Mouse (Mus musculus) kidney, postnatal 0 days (tissue): Measurements from ENCODE around the gene Enah. TPM values are rescaled to one million over a fixed set of nuclear protein-coding genes. Genes with fewer than 3 reads are reported as not detected.

Experiments used
- ATAC-seq: fragments of 200-750 bp; cut with Nextera tagmentation; replicated peaks from 2 replicates; pipeline ENCODE4 v1.8.0; 2017; ENCODE audit warnings: low read depth, moderate number of reproducible peaks, moderate TSS enrichment, moderate library complexity; ENCODE audit not compliant: low FRiP score
- DNase-seq: peaks from one replicate; pipeline ENCODE4 v3.0.0-alpha.2; 2016; ENCODE audit warnings: low spot score
- H3K27ac ChIP-seq: fragments of 300-500 bp; sonication (generic); 2 replicates; pipeline ENCODE4 v1.5.1; 2014; ENCODE audit warnings: mild to moderate bottlenecking
- H3K27me3 ChIP-seq: fragments of 300-500 bp; sonication (generic); 2 replicates; pipeline ENCODE4 v1.6.1; 2014; ENCODE audit warnings: low read length, mixed read lengths; ENCODE audit not compliant: insufficient read depth
- H3K36me3 ChIP-seq: fragments of 300-500 bp; sonication (generic); 2 replicates; pipeline ENCODE4 v1.6.1; 2014; ENCODE audit warnings: low read length, mixed read lengths; ENCODE audit not compliant: insufficient read depth
- H3K4me1 ChIP-seq: fragments of 300-500 bp; sonication (generic); replicated peaks from 2 replicates; pipeline ENCODE4 v1.6.1; 2014; ENCODE audit warnings: antibody characterized with exemption, low read length, mixed read lengths; ENCODE audit not compliant: insufficient read depth
- H3K4me2 ChIP-seq: fragments of 300-500 bp; sonication (generic); 2 replicates; pipeline ENCODE4 v1.6.1; 2014; ENCODE audit warnings: mild to moderate bottlenecking, low read length, moderate library complexity, mixed read lengths
- H3K4me3 ChIP-seq: fragments of 300-500 bp; sonication (generic); replicated peaks from 2 replicates; pipeline ENCODE4 v1.5.1; 2014; ENCODE audit warnings: low read depth, low read length
- H3K9ac ChIP-seq: fragments of 300-500 bp; sonication (generic); 2 replicates; pipeline ENCODE4 v1.6.1; 2014; ENCODE audit warnings: low read depth, low read length
- H3K9me3 ChIP-seq: fragments of 300-500 bp; sonication (generic); replicated peaks from 2 replicates; pipeline ENCODE4 v1.6.1; 2016; ENCODE audit warnings: low read length, inconsistent platforms, mixed read lengths
- CTCF ChIP-seq: IDR thresholded peaks from 2 replicates; pipeline ENCODE4 v1.5.1; 2016; ENCODE audit warnings: antibody characterized with exemption, low read depth, mild to moderate bottlenecking, moderate library complexity
- WGBS: fragments of 180-500 bp; shearing (Covaris S2); extraction: QIAGEN DNeasy Blood & Tissue Kit; methylation state at CpG from one replicate; pipeline ENCODE4 v1.1.7; 2014; 5-methylcytosine and 5-hydroxymethylcytosine counted together
- polyA plus RNA-seq: library from polyadenylated mRNA; unstranded; fragments of >200 nt; fragmentation: Nextera tagmentation; extraction: Ambion mirVana; gene quantifications from 2 replicates; pipeline ENCODE4 v1.2.1, GENCODE M21; 2015

Enah gene
- polyA plus RNA-seq, 1 experiment from 2014 or later = 9.6 TPM

- no peak for ATAC-seq
- no peak for DNase-seq
- no peak overlapping the region for H3K4me2 ChIP-seq
- no peaks in the 10 kb centered on the region for H3K36me3 ChIP-seq
- WGBS = 64% methylated on average over 5 of the region's 5 CpGs
- H3K27ac ChIP-seq = no peak overlapping the region
- H3K4me3 ChIP-seq = no peak overlapping the region
- H3K9ac ChIP-seq = no peak overlapping the region
- TF ChIP-seq CTCF = no peak
- H3K9me3 ChIP-seq = no peaks in the 10 kb centered on the region
- H3K4me1 ChIP-seq = 0 out of 2 replicates have a peak, but pooled peaks cover 2% of the 10 kb centered on the region
- no peaks in the 10 kb centered on the region for H3K27me3 ChIP-seq
Measured at GRCm38 (mm10) chr1:182029989-182030649, 10.3 kb upstream of the Enah start.

GRCm38 (mm10) chr1:182028231-182029210, 8.7 kb upstream of the Enah start:
- WGBS = 75% methylated on average over 25 of the region's 25 CpGs
- no peak for DNase-seq
- Histone ChIP-seq H3K27ac (no peak overlapping the region), H3K4me3 (no peak overlapping the region), H3K9me3 (no peaks in the 10 kb centered on the region), H3K27me3 (no peaks in the 10 kb centered on the region), H3K9ac (no peak overlapping the region), H3K4me1 (0 out of 2 replicates have a peak, but pooled peaks cover 2% of the 10 kb centered on the region), H3K36me3 (no peaks in the 10 kb centered on the region), H3K4me2 (no peak overlapping the region)
- ATAC-seq = no peak
- no peak for TF ChIP-seq CTCF

DNA sequence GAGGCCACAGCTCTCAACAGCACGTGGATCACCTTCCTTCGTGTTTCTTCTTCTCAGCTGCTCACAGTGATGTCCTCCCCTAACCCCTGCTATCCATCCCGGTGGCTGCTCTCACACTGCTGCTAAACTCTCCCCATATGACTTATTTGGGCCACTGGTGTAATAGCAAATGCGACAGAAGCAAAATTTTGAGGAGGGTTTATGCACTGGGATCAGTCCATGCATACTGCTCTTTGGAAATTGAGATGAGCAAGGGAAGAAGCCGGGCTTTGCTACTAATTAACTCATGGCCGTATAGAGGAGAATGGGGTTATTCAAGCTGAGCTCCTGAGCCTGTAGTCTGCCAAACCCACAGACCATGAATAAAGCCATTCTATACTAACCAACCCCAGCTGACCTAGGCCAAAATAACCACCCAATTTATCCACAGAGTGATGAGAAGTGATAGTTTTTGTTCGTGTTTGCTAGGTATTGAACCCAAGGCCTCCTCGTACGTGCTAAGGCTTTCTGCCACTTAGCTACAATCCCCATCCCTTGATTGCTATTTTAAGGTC, 7.7 kb upstream of the Enah start:
- 77% methylated on average over 9 of the region's 9 CpGs for WGBS
- Histone ChIP-seq H3K27ac (no peak overlapping the region), H3K9me3 (no peaks in the 10 kb centered on the region), H3K4me3 (no peak overlapping the region), H3K4me2 (no peak overlapping the region), H3K36me3 (no peaks in the 10 kb centered on the region), H3K9ac (no peak overlapping the region), H3K4me1 (0 out of 2 replicates have a peak, but pooled peaks cover 2% of the 10 kb centered on the region), H3K27me3 (no peaks in the 10 kb centered on the region)
- DNase-seq = no peak
- ATAC-seq = no peak
- TF ChIP-seq CTCF = no peak

- WGBS = 81% methylated on average over 5 of the region's 5 CpGs
- H3K4me1 ChIP-seq = 0 out of 2 replicates have a peak, but pooled peaks cover 2% of the 10 kb centered on the region
- H3K9me3 ChIP-seq = no peaks in the 10 kb centered on the region
- H3K36me3 ChIP-seq = no peaks in the 10 kb centered on the region
- no peak for TF ChIP-seq CTCF
- DNase-seq = no peak
- no peaks in the 10 kb centered on the region for H3K27me3 ChIP-seq
- no peak overlapping the region for H3K4me3 ChIP-seq
- no peak overlapping the region for H3K4me2 ChIP-seq
- no peak for ATAC-seq
- H3K27ac ChIP-seq = no peak overlapping the region
- H3K9ac ChIP-seq = no peak overlapping the region
Measured at GRCm38 (mm10) chr1:182026821-182027220, 7.0 kb upstream of the Enah start.

- H3K4me1 ChIP-seq = 0 out of 2 replicates have a peak, but pooled peaks cover 2% of the 10 kb centered on the region
- H3K9ac ChIP-seq = no peak overlapping the region
- no peaks in the 10 kb centered on the region for H3K36me3 ChIP-seq
- no peaks in the 10 kb centered on the region for H3K27me3 ChIP-seq
- DNase-seq = peak; percentile 21
- no peak for ATAC-seq
- no peak overlapping the region for H3K27ac ChIP-seq
- H3K4me3 ChIP-seq = no peak overlapping the region
- no peaks in the 10 kb centered on the region for H3K9me3 ChIP-seq
- TF ChIP-seq CTCF = no peak
- 53% methylated on average over 7 of the region's 7 CpGs for WGBS
- H3K4me2 ChIP-seq = no peak overlapping the region
Measured at GRCm38 (mm10) chr1:182026120-182026519, 6.3 kb upstream of the Enah start.

DNA sequence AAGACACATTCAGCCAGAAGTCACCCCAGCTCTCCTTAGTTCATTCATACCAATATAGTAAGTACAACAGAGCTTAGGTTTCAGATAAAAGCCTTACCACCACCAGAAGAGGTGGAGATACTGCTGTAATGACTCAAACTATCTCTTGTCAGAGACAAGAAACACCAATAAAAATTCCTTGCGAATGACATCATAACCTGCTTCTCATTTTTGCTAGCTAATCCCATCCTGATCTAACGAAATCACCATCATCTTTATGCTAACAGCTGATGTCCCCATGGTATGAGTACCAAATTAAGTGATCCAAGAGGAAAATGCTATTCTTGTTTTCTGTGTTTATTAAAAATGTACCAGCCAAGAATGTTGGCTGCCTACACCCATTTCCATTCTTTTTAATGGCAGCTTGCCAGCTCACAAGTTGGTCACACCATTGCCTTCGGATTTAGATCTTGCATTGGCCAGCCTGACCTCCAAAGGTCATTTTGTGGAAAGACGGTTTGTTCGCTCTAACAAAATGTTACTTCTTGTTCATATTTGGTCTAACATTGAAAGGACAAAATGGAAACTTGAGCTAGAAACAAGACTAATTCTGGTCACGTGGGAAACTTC, 2.0 kb upstream of the Enah start:
- Histone ChIP-seq H3K36me3 (no peaks in the 10 kb centered on the region), H3K4me2 (no peak overlapping the region), H3K4me1 (no peaks in the 10 kb centered on the region), H3K9ac (no peak overlapping the region), H3K9me3 (no peaks in the 10 kb centered on the region), H3K27me3 (no peaks in the 10 kb centered on the region), H3K27ac (no peak overlapping the region), H3K4me3 (no peak overlapping the region)
- TF ChIP-seq CTCF = no peak
- ATAC-seq (no peak), DNase-seq (no peak)
- 74% methylated on average over 6 of the region's 6 CpGs for WGBS
